Mouse (Mus musculus) mouse embryonic stem cell (cell line): ENCODE measurements around the gene Hoxa5.

Experiments used
- in situ Hi-C, 2 experiments: fragments of 300-500 bp; cut with MboI; formaldehyde crosslinking; loops; 1 replicate in 1 of 2; 3 replicates in 1 of 2; pipeline ENCODE4 v1.14.3; 2019 to 2020; ENCODE audit warnings: low sequenced_read_pairs in 2 of 2, low pct_unique_long_range_greater_than_20kb in 1 of 2, mixed read lengths in 1 of 2; ENCODE audit not compliant: unreplicated experiment in 1 of 2

Hoxa5 gene

GRCm38 (mm10) chr6:52220865-52221310, 16.5 kb upstream of the Hoxa5 start:
- in situ Hi-C loops = loop anchor here (5.0 to 25.0 kb wide), 5 partner anchors 359 to 1034 kb away; no protein-coding TSS in a partner anchor

- in situ Hi-C loops = loop anchor here (5.0 to 25.0 kb wide), 5 partner anchors 358 to 1033 kb away; no protein-coding TSS in a partner anchor
These were observed 15.8 kb upstream of the Hoxa5 start for GRCm38 (mm10) chr6:52220003-52220864.

- in situ Hi-C loops = loop anchor here (25.0 kb wide), 2 partner anchors 357 to 1032 kb away; no protein-coding TSS in a partner anchor
These were observed 15.0 kb upstream of the Hoxa5 start for GRCm38 (mm10) chr6:52219234-52219942.

- in situ Hi-C loops = loop anchor here (25.0 kb wide), 2 partner anchors 356 to 1031 kb away; no protein-coding TSS in a partner anchor
These were observed 14.3 kb upstream of the Hoxa5 start for GRCm38 (mm10) chr6:52218643-52219215.

GRCm38 (mm10) chr6:52217895-52218642, 13.7 kb upstream of the Hoxa5 start:
- in situ Hi-C loops = loop anchor here (25.0 kb wide), 2 partner anchors 356 to 1031 kb away; no protein-coding TSS in a partner anchor

GRCm38 (mm10) chr6:52217459-52217768, 13.0 kb upstream of the Hoxa5 start:
- in situ Hi-C loops = loop anchor here (25.0 kb wide), 2 partner anchors 355 to 1030 kb away; no protein-coding TSS in a partner anchor

GRCm38 (mm10) chr6:52216691-52217458, 12.5 kb upstream of the Hoxa5 start:
- in situ Hi-C loops = loop anchor here (25.0 kb wide), 2 partner anchors 355 to 1030 kb away; no protein-coding TSS in a partner anchor

- in situ Hi-C loops = loop anchor here (25.0 kb wide), 2 partner anchors 354 to 1029 kb away; no protein-coding TSS in a partner anchor
These were observed 11.6 kb upstream of the Hoxa5 start for GRCm38 (mm10) chr6:52215771-52216535.

- in situ Hi-C loops = loop anchor here (25.0 kb wide), 2 partner anchors 353 to 1028 kb away; no protein-coding TSS in a partner anchor
These were observed 10.7 kb upstream of the Hoxa5 start for GRCm38 (mm10) chr6:52215070-52215469.

GRCm38 (mm10) chr6:52214271-52214670, 9.9 kb upstream of the Hoxa5 start:
- in situ Hi-C loops = loop anchor here (25.0 kb wide), 2 partner anchors 352 to 1027 kb away; no protein-coding TSS in a partner anchor

- in situ Hi-C loops = loop anchor here (25.0 kb wide), 2 partner anchors 351 to 1026 kb away; no protein-coding TSS in a partner anchor
These were observed 9.0 kb upstream of the Hoxa5 start, which contains the start of the genes Hoxa3 and Gm28308 for GRCm38 (mm10) chr6:52213119-52213986. Hoxa3 (minus strand) TSS chr6:52213336. Gm28308 (minus strand) TSS chr6:52213339.

- in situ Hi-C loops = loop anchor here (25.0 kb wide), 2 partner anchors 350 to 1025 kb away; no protein-coding TSS in a partner anchor
These were observed 8.2 kb upstream of the Hoxa5 start for GRCm38 (mm10) chr6:52212556-52213118.

GRCm38 (mm10) chr6:52211961-52212360, 7.6 kb upstream of the Hoxa5 start:
- in situ Hi-C loops = loop anchor here (25.0 kb wide), 2 partner anchors 350 to 1025 kb away; no protein-coding TSS in a partner anchor

- in situ Hi-C loops = loop anchor here (25.0 kb wide), 2 partner anchors 349 to 1024 kb away; no protein-coding TSS in a partner anchor
These were observed 7.0 kb upstream of the Hoxa5 start for GRCm38 (mm10) chr6:52211170-52211935.
